Mouse (Mus musculus): ENCODE measurements around the gene Bcl10. TPM values are rescaled to one million over a fixed set of nuclear protein-coding genes. Genes with fewer than 3 reads are reported as not detected.

Gene Bcl10
- total and polyA plus RNA-seq, 2 experiments from 2014 or later, result 32.8 to 36.4 TPM

DNA sequence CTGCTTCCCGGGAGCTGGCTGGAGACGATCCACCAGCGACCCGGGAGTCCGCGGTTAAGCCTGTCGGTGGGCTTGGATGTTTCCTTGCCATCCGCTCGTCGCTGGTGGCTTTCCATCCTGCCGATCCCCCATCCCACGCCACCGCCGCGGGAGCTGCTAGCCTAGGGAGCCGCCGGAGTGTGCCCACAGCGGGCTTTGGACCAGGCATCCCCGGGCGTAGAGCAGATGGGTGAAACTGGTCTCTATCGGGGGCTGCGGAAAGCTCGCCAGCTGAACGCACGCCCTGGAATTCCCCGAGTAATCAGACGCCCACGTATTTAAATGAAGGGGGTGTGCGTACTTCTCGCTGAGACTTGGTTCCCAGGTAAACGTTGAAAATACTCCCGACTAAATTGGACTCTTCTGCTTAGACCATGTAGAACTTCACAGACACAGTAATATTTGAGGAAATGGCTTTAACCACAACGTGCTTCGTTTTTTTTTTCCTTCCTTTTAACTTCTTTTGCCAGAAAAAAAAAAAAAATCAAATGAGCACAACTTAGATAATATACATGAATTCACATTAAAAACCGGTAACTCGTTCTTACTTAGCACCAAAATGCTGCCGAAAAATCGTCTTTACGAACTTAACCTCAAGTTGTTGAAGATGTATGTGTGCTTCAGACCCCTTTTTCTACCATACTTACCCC, 2.2 kb downstream of the Bcl10 start:
- peak; percentile 53 for DNase-seq (ENCODE audit: low spot score)
- no peak for TF ChIP-seq CTCF (IDR thresholded peaks at IDR 0.05; ENCODE audit: low read depth)
- 5% methylated on average over 39 of the region's 39 CpGs for WGBS

DNA sequence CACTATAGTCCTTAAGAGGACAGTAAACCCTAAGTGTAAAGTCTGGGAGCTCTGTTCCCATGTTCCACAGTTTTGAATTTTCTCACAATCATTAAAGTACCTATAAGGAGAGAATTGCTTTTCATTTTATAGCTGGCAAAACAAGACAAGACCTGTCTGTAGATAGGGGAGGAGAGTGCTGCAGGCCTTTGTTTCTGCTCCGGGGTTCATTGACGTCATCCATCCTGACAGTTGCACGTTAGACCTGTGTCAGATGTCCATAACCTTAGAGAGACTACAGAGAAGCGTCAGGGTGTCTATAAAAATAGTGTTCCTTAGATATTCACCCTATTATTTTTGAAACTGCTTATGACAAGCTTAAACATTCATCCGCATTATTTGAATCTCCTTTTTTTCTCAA, 2.9 kb downstream of the Bcl10 start:
- DNase-seq (ENCODE audit: low spot score) (no peak), ATAC-seq (no peak)
- Histone ChIP-seq H3K4me1 (ENCODE audit: insufficient read depth, low read length) (0 out of 2 replicates have a peak, but pooled peaks cover 9% of the 10 kb centered on the region), H3K4me2 (ENCODE audit: low read depth, low read length) (peak overlapping the region; percentile 83), H3K36me3 (ENCODE audit: insufficient read depth, low read length) (no peaks in the 10 kb centered on the region), H3K9ac (replicated peaks; ENCODE audit: low read length) (no peak overlapping the region), H3K27me3 (ENCODE audit: insufficient read depth, low read length) (no peaks in the 10 kb centered on the region), H3K9me3 (ENCODE audit: low read length) (no peaks in the 10 kb centered on the region), H3K4me3 (ENCODE audit: low read length) (peak overlapping the region; percentile 93), H3K27ac (no peak overlapping the region)
- WGBS, result 62% methylated on average over 5 of the region's 5 CpGs
- TF ChIP-seq CTCF (IDR thresholded peaks at IDR 0.05; ENCODE audit: low read depth), result no peak

More for the DNA sequence above, 2.2 kb downstream of the Bcl10 start:
- Histone ChIP-seq H3K27ac (peak overlapping the region; percentile 95), H3K4me2 (ENCODE audit: low read depth, low read length) (peak overlapping the region; percentile 83), H3K36me3 (ENCODE audit: insufficient read depth, low read length) (no peaks in the 10 kb centered on the region), H3K4me3 (ENCODE audit: low read length) (peak overlapping the region; percentile 93), H3K9ac (replicated peaks; ENCODE audit: low read length) (peak overlapping the region; percentile 91), H3K27me3 (ENCODE audit: insufficient read depth, low read length) (no peaks in the 10 kb centered on the region), H3K4me1 (ENCODE audit: insufficient read depth, low read length) (0 out of 2 replicates have a peak, but pooled peaks cover 9% of the 10 kb centered on the region), H3K9me3 (ENCODE audit: low read length) (no peaks in the 10 kb centered on the region)
- ATAC-seq, result no peak

DNA sequence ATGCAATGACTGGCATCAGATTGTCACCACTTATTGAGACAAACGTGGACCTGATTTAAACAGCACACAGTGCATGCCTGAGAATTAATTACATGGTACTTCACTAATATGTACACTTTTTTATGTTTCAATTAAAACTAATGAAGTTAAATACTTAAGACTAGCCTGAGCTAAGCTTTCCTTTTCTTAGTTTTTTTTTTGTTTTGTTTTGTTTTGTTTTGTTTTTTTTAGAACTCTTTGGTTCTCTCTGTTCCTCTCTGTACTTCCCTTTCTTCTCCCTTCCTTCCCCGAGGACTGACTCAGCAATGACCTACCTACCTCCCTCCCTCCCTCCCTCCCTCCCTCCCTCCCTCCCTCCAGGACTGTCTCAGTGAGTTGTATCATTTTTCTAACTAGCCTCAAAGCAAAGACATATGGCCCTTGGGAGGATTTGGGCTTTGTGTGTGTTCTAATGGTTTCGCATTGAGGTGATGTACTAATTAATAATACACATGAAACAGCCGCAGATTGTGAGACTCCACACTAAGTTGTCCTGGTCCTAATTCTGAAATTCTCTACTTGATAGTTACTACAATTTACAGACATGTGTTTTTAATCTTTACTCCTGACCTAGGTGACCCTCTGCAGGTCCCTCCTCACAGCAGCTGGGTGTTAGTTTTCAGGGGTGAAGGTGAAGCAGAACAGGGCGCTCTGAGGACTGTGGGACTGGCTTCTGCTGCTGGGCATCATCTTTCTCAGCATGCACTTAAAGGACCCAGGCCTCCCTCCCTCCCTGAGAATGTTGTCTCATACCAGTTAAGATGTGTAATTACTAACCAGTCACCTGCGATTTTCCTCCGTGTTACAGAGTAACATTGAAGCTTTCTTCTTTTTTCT, 7.2 kb downstream of the Bcl10 start:
- H3K4me2 ChIP-seq (ENCODE audit: low read depth, low read length), result no peak overlapping the region
- no peak overlapping the region for H3K9ac ChIP-seq (replicated peaks; ENCODE audit: low read length)
- TF ChIP-seq CTCF (IDR thresholded peaks at IDR 0.05; ENCODE audit: low read depth), result no peak
- no peak overlapping the region for H3K27ac ChIP-seq
- H3K4me3 ChIP-seq (ENCODE audit: low read length), result no peak overlapping the region
- whole genome bisulfite sequencing, result 69% methylated on average over 7 of the region's 7 CpGs
- 0 out of 2 replicates have a peak, but pooled peaks cover 9% of the 10 kb centered on the region for H3K4me1 ChIP-seq (ENCODE audit: insufficient read depth, low read length)
- no peaks in the 10 kb centered on the region for H3K9me3 ChIP-seq (ENCODE audit: low read length)
- DNase-seq (ENCODE audit: low spot score) (no peak), ATAC-seq (no peak)
- H3K36me3 ChIP-seq (ENCODE audit: insufficient read depth, low read length), result peaks cover 22% of the 10 kb centered on the region
- H3K27me3 ChIP-seq (ENCODE audit: insufficient read depth, low read length), result no peaks in the 10 kb centered on the region

GRCm38 (mm10) chr3:145933845-145934244, 11.2 kb downstream of the Bcl10 start:
- no peak overlapping the region for H3K27ac ChIP-seq
- H3K4me3 ChIP-seq (ENCODE audit: low read length), result no peak overlapping the region
- no peak for TF ChIP-seq CTCF (IDR thresholded peaks at IDR 0.05; ENCODE audit: low read depth)
- ATAC-seq (no peak), DNase-seq (ENCODE audit: low spot score) (no peak)
- no peaks in the 10 kb centered on the region for H3K27me3 ChIP-seq (ENCODE audit: insufficient read depth, low read length)
- H3K4me1 ChIP-seq (ENCODE audit: insufficient read depth, low read length), result peaks cover 3% of the 10 kb centered on the region
- no peaks in the 10 kb centered on the region for H3K9me3 ChIP-seq (ENCODE audit: low read length)
- no peak overlapping the region for H3K9ac ChIP-seq (replicated peaks; ENCODE audit: low read length)
- no peak overlapping the region for H3K4me2 ChIP-seq (ENCODE audit: low read depth, low read length)
- H3K36me3 ChIP-seq (ENCODE audit: insufficient read depth, low read length), result peaks cover 22% of the 10 kb centered on the region
- 82% methylated on average over 9 of the region's 9 CpGs for WGBS

DNA sequence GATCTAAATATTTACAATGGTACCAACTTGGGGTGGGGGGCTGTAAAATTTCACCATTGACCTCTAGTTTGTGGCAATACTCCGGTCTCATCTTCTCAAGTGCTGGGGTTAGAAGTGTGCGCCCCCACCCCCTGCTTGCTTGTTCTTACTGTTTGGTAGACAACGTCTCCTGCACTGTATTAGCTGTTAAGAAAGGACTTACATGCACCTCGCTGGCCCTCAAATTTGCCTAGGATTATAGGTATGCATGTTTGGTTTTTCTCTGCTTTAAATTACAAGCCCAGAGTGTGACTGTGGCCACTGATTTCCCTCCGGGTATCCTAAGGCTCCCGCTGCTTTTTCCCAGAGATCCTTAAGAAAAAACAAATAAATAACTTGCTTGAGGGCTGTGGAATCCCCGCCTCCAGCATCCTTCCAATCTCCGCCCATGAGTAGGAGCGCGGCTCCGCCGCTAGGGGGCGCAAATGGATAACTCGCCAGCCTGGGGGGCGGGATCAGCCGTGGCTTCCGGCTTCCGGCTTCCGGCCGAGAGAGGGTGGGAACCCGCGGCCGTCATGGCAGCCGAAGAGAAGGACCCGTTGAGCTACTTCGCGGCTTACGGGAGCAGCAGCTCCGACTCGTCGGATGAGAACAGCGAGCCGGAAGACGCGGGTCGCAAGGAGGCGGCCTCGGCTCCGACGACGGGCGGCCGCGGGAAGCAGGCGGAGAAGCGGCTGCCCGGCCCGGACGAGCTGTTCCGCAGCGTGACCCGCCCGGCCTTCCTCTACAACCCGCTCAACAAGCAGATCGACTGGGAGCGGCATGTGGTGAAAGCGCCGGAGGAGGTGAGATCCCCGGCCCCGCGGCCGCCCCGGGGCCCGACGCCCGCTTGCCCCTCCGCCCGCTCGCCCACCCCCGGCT, 15.2 kb downstream of the Bcl10 start, which contains the start of gene 2410004B18Rik:
Gene 2410004B18Rik, plus strand, starts transcription at position 510 of the 900 bp plus-strand sequence.
- ATAC-seq (peak; percentile 97), DNase-seq (ENCODE audit: low spot score) (peak; percentile 96)
- Histone ChIP-seq H3K36me3 (ENCODE audit: insufficient read depth, low read length) (peaks cover 11% of the 10 kb centered on the region), H3K9ac (replicated peaks; ENCODE audit: low read length) (peak within 1 kb of the TSS; percentile 89), H3K27ac (peak within 1 kb of the TSS; percentile 85), H3K9me3 (ENCODE audit: low read length) (no peaks in the 10 kb centered on the region), H3K4me2 (ENCODE audit: low read depth, low read length) (peak within 1 kb of the TSS; percentile 82), H3K27me3 (ENCODE audit: insufficient read depth, low read length) (no peaks in the 10 kb centered on the region), H3K4me1 (ENCODE audit: insufficient read depth, low read length) (peaks cover 16% of the 10 kb centered on the region), H3K4me3 (ENCODE audit: low read length) (peak within 1 kb of the TSS; percentile 99)
- WGBS, result 1% methylated on average over 56 of the region's 70 CpGs
- TF ChIP-seq CTCF (IDR thresholded peaks at IDR 0.05; ENCODE audit: low read depth), result peak; percentile 96
